Mouse (Mus musculus) heart, adult 2 months (tissue): Measurements from ENCODE around the gene Pycr1. TPM values are rescaled to one million over a fixed set of nuclear protein-coding genes. Genes with fewer than 3 reads are reported as not detected.
"Not testable (repeated sequence)": the region's sequence is repeated elsewhere in the genome, so short reads cannot be mapped to it uniquely, and the experiment has no call there.

Experiments
- DNase-seq, 2 experiments: peaks; one replicate each; pipeline ENCODE4 v3.0.0; 2021
- H3K27ac ChIP-seq: fragments of 200-600 bp; 2 replicates; pipeline ENCODE4 v1.8.1; 2022
- H3K27me3 ChIP-seq: fragments of 200-500 bp; 2 replicates; pipeline ENCODE4 v1.6.1; 2012; ENCODE audit warnings: mild to moderate bottlenecking, low read length, inconsistent platforms, mixed read lengths; ENCODE audit not compliant: control insufficient read depth, insufficient read depth
- H3K36me3 ChIP-seq: fragments of 200-500 bp; 2 replicates; pipeline ENCODE4 v1.6.1; 2012; ENCODE audit warnings: low read length, inconsistent platforms; ENCODE audit not compliant: control insufficient read depth, insufficient read depth
- H3K4me1 ChIP-seq: fragments of 200-500 bp; 2 replicates; pipeline ENCODE4 v1.6.1; 2011; ENCODE audit warnings: low read length; ENCODE audit not compliant: control insufficient read depth, insufficient read depth
- H3K4me3 ChIP-seq: fragments of 200-600 bp; 2 replicates; pipeline ENCODE4 v1.8.1; 2022
- H3K79me2 ChIP-seq: fragments of 200-500 bp; replicated peaks from 2 replicates; pipeline ENCODE4 v1.6.1; 2012; ENCODE audit warnings: mild to moderate bottlenecking, inconsistent platforms, low read length, moderate library complexity, mixed read lengths; ENCODE audit not compliant: control insufficient read depth, insufficient read depth
- H3K9ac ChIP-seq: fragments of 200-500 bp; 2 replicates; pipeline ENCODE4 v1.6.1; 2012; ENCODE audit warnings: low read depth, mild to moderate bottlenecking, control low read depth, inconsistent platforms, low read length, mixed read lengths
- CTCF ChIP-seq: fragments of 200-600 bp; IDR thresholded peaks from 2 replicates; pipeline ENCODE4 v1.8.1; 2022; ENCODE audit warnings: antibody characterized with exemption, mild to moderate bottlenecking, moderate library complexity
- EP300 ChIP-seq: fragments of 200-500 bp; IDR thresholded peaks from 2 replicates; pipeline ENCODE4 v1.6.1; 2011; ENCODE audit warnings: low read depth, low read length, control low read depth; ENCODE audit not compliant: insufficient read depth
- POLR2A ChIP-seq: fragments of 200-500 bp; IDR thresholded peaks from 2 replicates; pipeline ENCODE4 v1.6.1; 2011; ENCODE audit warnings: mild to moderate bottlenecking, low read depth, low read length, control low read depth; ENCODE audit not compliant: insufficient read depth
- WGBS: fragments of 180-500 bp; shearing (Covaris S2); methylation state at CpG from one replicate; pipeline ENCODE4 v1.1.7; 2018; 5-methylcytosine and 5-hydroxymethylcytosine counted together
- intact Hi-C: fragments of 180-260 bp; cut with DNase I; formaldehyde crosslinking; loops from one replicate; pipeline ENCODE4 v1.15.1; 2025
- polyA plus RNA-seq: library from polyadenylated mRNA; depleted of rRNA; stranded (reverse); fragments of >200 nt; gene quantifications from 2 replicates; pipeline ENCODE4 v1.2.3, GENCODE M21; 2012
- total RNA-seq, 2 experiments: library from RNA; stranded (reverse); gene quantifications; 2 replicates each; pipeline ENCODE4 v1.2.3; 2021

Gene Pycr1
- total and polyA plus RNA-seq, 3 experiments = 0.81 to 3.9 (median 1.2) TPM

DNA sequence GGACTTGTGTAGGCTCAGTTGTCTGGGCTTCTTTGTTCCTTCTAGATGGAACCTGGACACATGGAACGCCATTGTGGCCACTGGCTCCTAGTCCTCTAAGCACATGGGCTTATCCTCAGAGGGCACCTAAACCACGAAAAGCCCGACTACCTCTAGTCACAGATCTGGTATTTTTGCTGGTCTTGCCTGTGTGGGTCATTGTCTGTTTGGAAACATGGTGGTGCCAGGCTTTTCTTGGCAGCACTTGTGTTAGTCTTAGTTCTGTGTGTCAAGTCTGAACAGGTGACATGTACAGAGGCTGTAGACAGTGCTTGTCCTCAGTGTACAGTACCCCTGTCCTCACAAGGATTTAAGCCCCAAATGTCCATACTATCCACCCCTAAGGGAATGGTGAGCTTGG, 40.0 kb upstream of the Pycr1 start:
- TF ChIP-seq CTCF (no peak), EP300 (no peak), POLR2A (no peak)
- WGBS = 90% methylated on average over 3 of the region's 3 CpGs
- peaks cover 2% of the 10 kb centered on the region; the same call in 1 of the 2 replicates for H3K4me1 ChIP-seq
- no peaks in the 10 kb centered on the region for H3K27me3 ChIP-seq
- no peak overlapping the region for H3K9ac ChIP-seq
- no peak overlapping the region for H3K4me3 ChIP-seq
- H3K36me3 ChIP-seq = no peaks in the 10 kb centered on the region
- no peaks in the 10 kb centered on the region for H3K79me2 ChIP-seq
- H3K27ac ChIP-seq = no peak overlapping the region
- intact Hi-C loops = no loop called here
- DNase-seq = no peak

DNA sequence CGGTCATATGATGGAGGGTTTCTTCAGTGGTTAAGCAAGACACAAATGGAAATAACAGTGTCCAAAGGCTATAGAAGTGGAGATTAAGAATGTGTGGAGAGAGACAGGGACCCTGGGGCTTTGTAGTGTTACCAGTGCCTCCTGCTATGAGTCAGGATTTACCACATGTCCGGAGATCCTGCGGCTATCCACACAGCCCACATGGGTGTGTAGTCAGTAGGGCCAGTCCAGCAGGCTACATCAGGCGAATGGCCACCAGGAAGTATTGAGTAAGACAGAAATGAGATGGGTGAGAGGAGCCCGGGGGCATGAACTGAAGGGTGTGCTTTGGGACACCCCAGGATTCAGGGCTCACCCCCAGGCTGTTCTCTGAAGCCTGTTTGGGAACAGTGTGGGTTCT, 39.1 kb upstream of the Pycr1 start:
- Histone ChIP-seq H3K79me2 (no peaks in the 10 kb centered on the region), H3K4me3 (no peak overlapping the region), H3K36me3 (no peaks in the 10 kb centered on the region), H3K27me3 (no peaks in the 10 kb centered on the region), H3K27ac (no peak overlapping the region), H3K9ac (no peak overlapping the region), H3K4me1 (peaks cover 2% of the 10 kb centered on the region; the same call in 1 of the 2 replicates)
- WGBS = 95% methylated on average over 5 of the region's 5 CpGs
- no peak for TF ChIP-seq CTCF
- TF ChIP-seq POLR2A = no peak
- TF ChIP-seq EP300 = no peak
- no peak for DNase-seq
- intact Hi-C loops = no loop called here

DNA sequence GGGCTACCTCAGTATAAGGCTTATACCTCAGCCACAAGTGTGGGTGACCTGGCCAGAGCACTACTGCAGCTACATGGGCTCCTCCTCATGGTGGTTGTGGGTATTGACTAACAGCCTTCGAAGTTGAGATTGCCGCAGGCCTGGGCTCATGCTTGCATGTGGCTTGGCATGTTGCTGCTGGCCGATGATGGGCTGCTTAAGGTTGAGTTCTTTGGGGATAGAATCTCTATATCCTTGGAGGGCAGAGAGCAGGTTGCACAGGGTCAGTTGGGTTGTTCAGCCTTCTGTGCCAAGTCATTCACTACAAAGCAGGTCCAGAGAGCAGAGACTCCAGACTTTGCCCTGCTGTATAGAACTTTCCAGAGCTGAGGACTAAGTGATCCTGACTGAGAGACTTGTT, 36.3 kb upstream of the Pycr1 start:
- peak; percentile 62 for TF ChIP-seq CTCF
- no peak for TF ChIP-seq EP300
- DNase-seq = no peak
- no peak overlapping the region for H3K9ac ChIP-seq
- 67% methylated on average over 3 of the region's 3 CpGs for WGBS
- H3K36me3 ChIP-seq = no peaks in the 10 kb centered on the region
- peaks cover 2% of the 10 kb centered on the region; the same call in 1 of the 2 replicates for H3K4me1 ChIP-seq
- H3K4me3 ChIP-seq = no peak overlapping the region
- intact Hi-C loops = loop anchor here (2.0 kb wide), 1 partner anchor 21 kb away; no protein-coding TSS in a partner anchor
- no peak overlapping the region for H3K27ac ChIP-seq
- no peaks in the 10 kb centered on the region for H3K27me3 ChIP-seq
- no peaks in the 10 kb centered on the region for H3K79me2 ChIP-seq

DNA sequence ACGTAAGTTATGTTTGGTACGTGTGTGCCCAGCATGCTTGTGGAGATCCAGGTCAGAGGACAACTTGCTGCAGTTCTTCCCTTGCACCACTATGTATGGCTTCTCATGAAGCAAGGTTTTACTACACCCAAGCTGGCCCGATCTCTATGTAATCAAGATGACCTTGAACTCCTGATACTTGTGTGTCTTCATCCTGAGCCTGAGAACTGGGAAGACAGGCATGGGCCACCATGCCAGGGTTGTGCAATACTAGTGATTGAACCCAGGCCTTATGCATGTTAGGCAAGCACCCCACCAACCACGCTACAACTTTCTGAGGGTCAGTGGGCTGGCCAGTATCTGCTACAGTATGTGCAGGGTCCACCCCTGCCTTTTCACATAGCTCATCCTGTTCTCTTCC, 33.4 kb upstream of the Pycr1 start:
- H3K27ac ChIP-seq = no peak overlapping the region
- intact Hi-C loops = no loop called here
- no peak overlapping the region for H3K4me3 ChIP-seq
- no peaks in the 10 kb centered on the region for H3K27me3 ChIP-seq
- TF ChIP-seq CTCF = no peak
- TF ChIP-seq EP300 = no peak
- no peak for TF ChIP-seq POLR2A
- no peaks in the 10 kb centered on the region for H3K36me3 ChIP-seq
- no peaks in the 10 kb centered on the region for H3K79me2 ChIP-seq
- no peak overlapping the region for H3K9ac ChIP-seq
- no peak for DNase-seq
- 89% methylated on average over 4 of the region's 4 CpGs for WGBS
- peaks cover 4% of the 10 kb centered on the region for H3K4me1 ChIP-seq

DNA sequence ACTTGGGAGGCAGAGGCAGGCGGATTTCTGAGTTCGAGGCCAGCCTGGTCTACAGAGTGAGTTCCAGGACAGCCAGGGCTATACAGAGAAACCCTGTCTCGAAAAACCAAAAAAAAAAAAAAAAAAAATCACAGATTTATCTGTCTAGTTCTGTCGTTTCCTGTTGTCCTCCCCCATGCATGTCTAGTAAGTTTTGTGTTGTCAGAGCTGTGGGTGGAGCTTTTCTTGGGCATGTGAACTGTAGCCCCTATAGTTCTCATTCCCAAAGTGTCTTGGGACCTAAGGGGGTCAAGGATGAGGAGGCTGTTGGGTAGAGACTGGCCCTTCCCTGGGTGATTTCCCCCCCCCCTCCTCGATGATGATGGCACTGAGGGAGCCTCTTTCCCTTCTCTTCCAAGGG, 32.3 kb upstream of the Pycr1 start:
- H3K9ac ChIP-seq, H3K36me3 ChIP-seq, H3K4me3 ChIP-seq, intact Hi-C loops, H3K27ac ChIP-seq, DNase-seq, H3K4me1 ChIP-seq, H3K79me2 ChIP-seq, H3K27me3 ChIP-seq: not testable (repeated sequence)
- WGBS = 68% methylated on average over 5 of the region's 5 CpGs

GRCm38 (mm10) chr11:120673594-120674122, 30.1 kb upstream of the Pycr1 start:
- H3K27me3 ChIP-seq = no peaks in the 10 kb centered on the region
- peak overlapping the region; percentile 56 for H3K9ac ChIP-seq
- WGBS = 34% methylated on average over 12 of the region's 12 CpGs
- DNase-seq = no peak
- no peak for TF ChIP-seq POLR2A
- no peak for TF ChIP-seq CTCF
- TF ChIP-seq EP300 = no peak
- H3K79me2 ChIP-seq = no peaks in the 10 kb centered on the region
- H3K4me3 ChIP-seq = peak overlapping the region; percentile 90
- H3K36me3 ChIP-seq = no peaks in the 10 kb centered on the region
- H3K27ac ChIP-seq = peak overlapping the region; percentile 99
- H3K4me1 ChIP-seq = peaks cover 4% of the 10 kb centered on the region
- intact Hi-C loops = loop anchor here (5.0 kb wide), 1 partner anchor 41 kb away; the partner anchor contains the start of gene Mafg
